Mouse (Mus musculus) ES-E14 (cell line): ENCODE data around the gene Iqca. TPM values are rescaled to one million over a fixed set of nuclear protein-coding genes. Genes with fewer than 3 reads are reported as not detected.

Source experiments
- DNase-seq: peaks from one replicate; pipeline ENCODE4 v3.0.0-alpha.2; 2013; ENCODE audit warnings: low read depth, low spot score
- H3K27ac ChIP-seq: 2 replicates; pipeline ENCODE4 v1.5.1; 2012; ENCODE audit warnings: low read depth, mild to moderate bottlenecking, low read length, moderate library complexity, mixed read lengths; ENCODE audit not compliant: poor library complexity, insufficient read depth, severe bottlenecking
- H3K36me3 ChIP-seq: 2 replicates; pipeline ENCODE4 v1.6.1; 2012; ENCODE audit warnings: mild to moderate bottlenecking, low read length, moderate library complexity, mixed read lengths; ENCODE audit not compliant: control insufficient read depth, poor library complexity, insufficient read depth, severe bottlenecking
- H3K4me1 ChIP-seq, 2 experiments: fragments of 150-350 bp in 1 of 2; sonication (generic) in 1 of 2; 2 replicates each; pipeline ENCODE4 v1.6.1; 2012; ENCODE audit warnings: low read length in 2 of 2, mild to moderate bottlenecking in 1 of 2, mixed read lengths in 1 of 2; ENCODE audit not compliant: control insufficient read depth in 2 of 2, insufficient read depth in 2 of 2, poor library complexity in 1 of 2
- H3K4me3 ChIP-seq, 2 experiments: fragments of 150-350 bp in 1 of 2; sonication (generic) in 1 of 2; 2 replicates each; pipeline ENCODE4 v1.5.1; 2012; ENCODE audit warnings: low read length in 2 of 2, low read depth in 1 of 2, mild to moderate bottlenecking in 1 of 2, mixed read lengths in 1 of 2; ENCODE audit not compliant: insufficient read depth in 1 of 2, poor library complexity in 1 of 2, severe bottlenecking in 1 of 2
- H3K9ac ChIP-seq: 2 replicates; pipeline ENCODE4 v1.6.1; 2012; ENCODE audit warnings: low read depth, mild to moderate bottlenecking, low read length, mixed read lengths; ENCODE audit not compliant: poor library complexity, insufficient read depth, severe bottlenecking
- H3K9me3 ChIP-seq: fragments of 150-350 bp; sonication (generic); 2 replicates; pipeline ENCODE4 v1.6.1; 2012; ENCODE audit warnings: low read depth, mild to moderate bottlenecking, low read length; ENCODE audit not compliant: control insufficient read depth, insufficient read depth
- CHD2 ChIP-seq: IDR thresholded peaks from 2 replicates; pipeline ENCODE4 v1.6.1; 2014; ENCODE audit warnings: mild to moderate bottlenecking, low read depth, low read length, inconsistent platforms
- HCFC1 ChIP-seq: IDR thresholded peaks from 2 replicates; pipeline ENCODE4 v1.6.1; 2012; ENCODE audit warnings: low read length, inconsistent platforms, borderline replicate concordance; ENCODE audit not compliant: insufficient read depth
- MAFK ChIP-seq: IDR thresholded peaks from 2 replicates; pipeline ENCODE4 v1.6.1; 2014; ENCODE audit warnings: mild to moderate bottlenecking, low read depth, low read length, inconsistent platforms; ENCODE audit not compliant: insufficient read depth
- ZC3H11A ChIP-seq: IDR thresholded peaks from 2 replicates; pipeline ENCODE4 v1.6.1; 2012; ENCODE audit warnings: low read depth, mild to moderate bottlenecking, inconsistent platforms, low read length, borderline replicate concordance
- ZNF384 ChIP-seq: IDR thresholded peaks from 2 replicates; pipeline ENCODE4 v1.6.1; 2012; ENCODE audit warnings: low read depth, low read length, inconsistent platforms
- in situ Hi-C, 2 experiments: fragments of 600-800 bp; cut with MboI; formaldehyde crosslinking; loops; one replicate each; pipeline ENCODE4 v1.15.1; 2025; ENCODE audit warnings: low sequenced_read_pairs in 2 of 2, inconsistent platforms in 1 of 2; ENCODE audit not compliant: unreplicated experiment in 2 of 2
- total RNA-seq: library from RNA; depleted of rRNA; stranded (reverse); fragments of 300-350 nt; gene quantifications from 2 replicates; pipeline ENCODE4 v1.2.3, GENCODE M21; 2012

Iqca gene
- total RNA-seq, 1 experiment: 0.27 TPM

- in situ Hi-C loops: no loop called here
- Histone ChIP-seq H3K27ac (no peak overlapping the region), H3K9me3 (no peaks in the 10 kb centered on the region), H3K4me1 (peaks cover 0 to 4% of the 10 kb centered on the region in 2 experiments; a peak in 1 of 4 replicates), H3K4me3 (no peak overlapping the region), H3K36me3 (no peaks in the 10 kb centered on the region), H3K9ac (no peak overlapping the region)
- TF ChIP-seq MAFK (no peak), ZC3H11A (no peak), CHD2 (no peak), ZNF384 (no peak), HCFC1 (no peak)
- DNase-seq: peak; percentile 33
These were observed 38.6 kb downstream of the Iqca start for GRCm38 (mm10) chr1:90114586-90114985.

DNA sequence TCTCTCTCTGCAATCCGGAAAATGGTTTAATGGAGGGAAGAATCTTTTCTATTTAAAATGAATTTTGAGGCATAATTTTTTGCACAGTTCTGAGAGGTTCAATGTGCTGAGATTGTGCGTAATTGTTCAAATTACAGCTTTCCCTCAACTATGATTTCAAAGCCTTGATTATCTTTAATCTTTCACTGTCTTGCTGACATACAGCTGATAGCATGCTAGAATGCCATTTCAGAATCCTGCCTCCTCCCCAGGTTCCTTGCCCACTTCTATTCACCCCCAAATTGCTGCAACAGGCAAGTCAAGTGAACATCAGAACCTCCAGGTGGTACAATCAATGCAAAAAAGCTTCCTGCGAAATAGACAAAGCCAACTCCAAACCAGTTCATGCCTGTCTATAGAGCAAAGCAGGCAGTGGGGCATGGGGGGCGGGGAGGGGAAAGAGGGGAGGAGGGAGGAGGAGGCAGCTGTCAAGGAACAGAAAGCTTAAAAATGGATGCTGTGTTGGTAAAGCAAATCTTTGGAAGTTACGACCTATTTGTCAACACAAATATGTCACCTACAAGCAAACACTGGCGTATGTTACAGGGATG lies 39.5 kb downstream of the Iqca start:
- H3K4me1 ChIP-seq: peaks cover 0 to 4% of the 10 kb centered on the region in 2 experiments; a peak in 1 of 4 replicates
- H3K9me3 ChIP-seq: no peaks in the 10 kb centered on the region
- no peaks in the 10 kb centered on the region for H3K36me3 ChIP-seq
- in situ Hi-C loops: no loop called here
- peak; percentile 16 for DNase-seq
- H3K4me3 ChIP-seq: no peak overlapping the region
- no peak overlapping the region for H3K9ac ChIP-seq
- H3K27ac ChIP-seq: no peak overlapping the region
- TF ChIP-seq HCFC1 (no peak), ZNF384 (no peak), ZC3H11A (no peak), CHD2 (no peak), MAFK (no peak)

GRCm38 (mm10) chr1:90112669-90113068 lies 40.5 kb downstream of the Iqca start:
- H3K4me1 ChIP-seq: peaks cover 0 to 4% of the 10 kb centered on the region in 2 experiments; a peak in 1 of 4 replicates
- no peak overlapping the region for H3K9ac ChIP-seq
- H3K36me3 ChIP-seq: no peaks in the 10 kb centered on the region
- H3K27ac ChIP-seq: no peak overlapping the region
- TF ChIP-seq ZC3H11A: no peak
- TF ChIP-seq MAFK: no peak
- no peak for TF ChIP-seq ZNF384
- TF ChIP-seq HCFC1: no peak
- no peak for TF ChIP-seq CHD2
- no peaks in the 10 kb centered on the region for H3K9me3 ChIP-seq
- in situ Hi-C loops: no loop called here
- H3K4me3 ChIP-seq: no peak overlapping the region
- no peak for DNase-seq

DNA sequence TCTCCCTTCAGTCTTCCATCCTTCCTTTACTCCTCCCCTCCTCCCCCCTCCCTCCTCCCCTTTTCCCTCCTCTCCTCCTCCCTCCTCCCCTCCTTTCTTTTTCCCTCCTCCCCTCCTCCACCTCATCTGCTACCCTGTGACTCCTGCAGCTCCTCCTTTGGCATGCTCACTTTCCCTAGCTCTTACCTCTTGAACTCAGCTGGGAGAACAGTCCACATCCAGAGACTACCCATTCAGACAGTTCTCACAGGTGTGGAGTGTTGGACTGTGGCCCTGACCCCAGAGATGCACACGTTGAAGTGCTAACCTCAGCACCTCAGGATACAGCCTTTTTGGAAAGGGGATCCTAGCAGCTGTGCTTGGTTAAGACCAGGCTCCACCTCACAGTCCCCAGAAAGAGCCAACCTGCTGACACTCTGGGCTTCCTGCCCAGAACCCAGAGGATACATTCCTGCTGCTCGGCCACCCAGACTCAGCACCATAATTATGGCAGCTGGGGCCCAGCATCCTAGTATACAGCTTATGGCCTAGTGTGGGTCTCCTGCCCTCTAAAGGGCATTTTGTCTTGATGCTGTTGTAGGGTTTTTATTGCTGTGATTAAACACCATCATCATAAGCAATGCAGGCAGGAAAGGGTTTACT lies 41.9 kb downstream of the Iqca start:
- Histone ChIP-seq H3K4me1 (peaks cover 0 to 4% of the 10 kb centered on the region in 2 experiments; a peak in 1 of 4 replicates), H3K9me3 (no peaks in the 10 kb centered on the region), H3K27ac (no peak overlapping the region), H3K9ac (no peak overlapping the region), H3K36me3 (no peaks in the 10 kb centered on the region), H3K4me3 (no peak overlapping the region)
- TF ChIP-seq MAFK (no peak), ZNF384 (no peak), ZC3H11A (no peak), HCFC1 (no peak), CHD2 (no peak)
- in situ Hi-C loops: no loop called here
- no peak for DNase-seq

- no peak for DNase-seq
- Histone ChIP-seq H3K36me3 (no peaks in the 10 kb centered on the region), H3K9me3 (no peaks in the 10 kb centered on the region), H3K9ac (no peak overlapping the region), H3K4me1 (no peaks in the 10 kb centered on the region), H3K27ac (no peak overlapping the region), H3K4me3 (no peak overlapping the region)
- in situ Hi-C loops: no loop called here
- no peak for TF ChIP-seq MAFK
- no peak for TF ChIP-seq ZC3H11A
- TF ChIP-seq CHD2: no peak
- TF ChIP-seq HCFC1: no peak
- no peak for TF ChIP-seq ZNF384
These were observed 49.2 kb downstream of the Iqca start for GRCm38 (mm10) chr1:90103896-90104487.
